Mouse (Mus musculus) liver, adult 2 months (tissue): ENCODE data around the gene Tbk1.

ENCODE experiments used
- CTCF ChIP-seq: fragments of 200-500 bp; IDR thresholded peaks from 2 replicates; pipeline ENCODE4 v1.5.1; 2011; ENCODE audit warnings: low read depth, low read length, control low read depth
- POLR2A ChIP-seq: fragments of 200-500 bp; IDR thresholded peaks from 2 replicates; pipeline ENCODE4 v1.6.1; 2011; ENCODE audit warnings: low read length, control low read depth; ENCODE audit not compliant: insufficient read depth; ENCODE audit errors: extremely low read depth

DNA sequence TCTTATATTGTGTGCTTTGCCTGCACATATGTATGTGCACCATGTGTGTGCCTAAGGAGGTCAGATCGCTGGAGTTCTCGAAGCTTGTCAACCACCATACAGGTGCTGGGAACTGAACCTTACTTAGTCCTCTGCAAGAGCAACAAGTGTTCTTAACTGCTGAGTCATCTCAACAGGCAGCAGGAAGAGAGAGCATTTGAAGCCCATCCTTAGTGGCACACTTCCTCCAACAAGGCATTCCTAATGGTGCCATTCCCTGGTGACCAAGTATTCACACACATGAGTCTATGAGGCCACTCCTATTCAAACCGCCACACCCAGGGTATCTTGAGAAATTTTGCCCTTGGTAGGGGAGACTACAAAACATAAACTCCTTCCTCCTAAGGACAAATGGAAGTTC is 44.4 kb downstream of the Tbk1 start:
- TF ChIP-seq POLR2A (no peak), CTCF (no peak)
